Mouse (Mus musculus) CH12.LX (cell line): ENCODE data around the gene Gm11042. TPM values are rescaled to one million over a fixed set of nuclear protein-coding genes. Genes with fewer than 3 reads are reported as not detected.

ENCODE experiments used
- DNase-seq: peaks from one replicate; pipeline ENCODE4 v3.0.0-alpha.2; 2013; ENCODE audit errors: extremely low read depth
- H3K27ac ChIP-seq: 2 replicates; pipeline ENCODE4 v1.5.1; 2012; ENCODE audit warnings: low read depth, mild to moderate bottlenecking, control low read depth, moderate library complexity; ENCODE audit not compliant: insufficient read depth
- H3K27me3 ChIP-seq: replicated peaks from 2 replicates; pipeline ENCODE3; 2012; ENCODE audit warnings: inconsistent platforms
- H3K36me3 ChIP-seq, 2 experiments: replicated peaks in 1 of 2; 2 replicates each; pipeline versions ENCODE3 to v1.6.1; 2012; ENCODE audit warnings: inconsistent platforms in 1 of 2, low read length in 1 of 2, mild to moderate bottlenecking in 1 of 2, mixed read lengths in 1 of 2, moderate library complexity in 1 of 2; ENCODE audit not compliant: control insufficient read depth in 1 of 2, insufficient read depth in 1 of 2
- H3K4me1 ChIP-seq, 2 experiments: 2 replicates each; pipeline ENCODE4 v1.6.1; 2012; ENCODE audit warnings: inconsistent platforms in 1 of 2, moderate library complexity in 1 of 2; ENCODE audit not compliant: insufficient read depth in 2 of 2, control insufficient read depth in 1 of 2
- H3K4me2 ChIP-seq: 2 replicates; pipeline ENCODE4 v1.6.1; 2012; ENCODE audit warnings: low read depth, mild to moderate bottlenecking, control low read depth; ENCODE audit not compliant: poor library complexity, insufficient read depth, severe bottlenecking
- H3K4me3 ChIP-seq, 3 experiments: fragments of 150-350 bp in 1 of 3; sonication (generic) in 1 of 3; replicated peaks in 1 of 3; 2 replicates each; pipeline versions ENCODE3 to v1.5.1; 2011 to 2012; ENCODE audit warnings: low read depth in 2 of 3, low read length in 2 of 3, mild to moderate bottlenecking in 2 of 3, moderate library complexity in 2 of 3, control low read depth in 1 of 3, improper control_type of control experiment in 1 of 3, inconsistent platforms in 1 of 3, mixed read lengths in 1 of 3; ENCODE audit not compliant: poor library complexity in 1 of 3
- H3K79me2 ChIP-seq: replicated peaks from 2 replicates; pipeline ENCODE4 v1.6.1; 2012; ENCODE audit warnings: mild to moderate bottlenecking, moderate library complexity; ENCODE audit not compliant: control insufficient read depth, poor library complexity, insufficient read depth, severe bottlenecking; ENCODE audit errors: extremely low read depth
- H3K9ac ChIP-seq: 2 replicates; pipeline ENCODE4 v1.6.1; 2012; ENCODE audit warnings: low read depth, mild to moderate bottlenecking, control low read depth, moderate library complexity; ENCODE audit not compliant: insufficient read depth
- H3K9me3 ChIP-seq: replicated peaks from 2 replicates; pipeline ENCODE3; 2012; ENCODE audit warnings: low read length, inconsistent platforms, mixed read lengths
- BHLHE40 ChIP-seq: IDR thresholded peaks from 2 replicates; pipeline ENCODE4 v1.6.1; 2011; ENCODE audit warnings: mild to moderate bottlenecking, low read depth, low read length, improper control_type of control experiment
- CHD1 ChIP-seq: IDR thresholded peaks from 2 replicates; pipeline ENCODE4 v1.6.1; 2012; ENCODE audit warnings: low read depth, low read length, improper control_type of control experiment, inconsistent platforms
- CTCF ChIP-seq, 2 experiments: IDR thresholded peaks in 1 of 2; conservative IDR thresholded peaks in 1 of 2; 2 replicates each; pipeline ENCODE4 v1.5.1; 2011 to 2012; ENCODE audit warnings: low read depth in 2 of 2, low read length in 2 of 2, improper control_type of control experiment in 1 of 2, inconsistent platforms in 1 of 2, mild to moderate bottlenecking in 1 of 2, moderate library complexity in 1 of 2
- ELF1 ChIP-seq: IDR thresholded peaks from 2 replicates; pipeline ENCODE4 v1.6.1; 2014; ENCODE audit warnings: low read depth, mild to moderate bottlenecking, inconsistent platforms, low read length, improper control_type of control experiment
- HCFC1 ChIP-seq: IDR thresholded peaks from 2 replicates; pipeline ENCODE4 v1.6.1; 2012; ENCODE audit warnings: low read depth, mild to moderate bottlenecking, inconsistent platforms, low read length, improper control_type of control experiment
- MEF2A ChIP-seq: IDR thresholded peaks from 2 replicates; pipeline ENCODE4 v1.6.1; 2014; ENCODE audit warnings: low read depth, mild to moderate bottlenecking, inconsistent platforms, low read length, improper control_type of control experiment, borderline replicate concordance
- RAD21 ChIP-seq: IDR thresholded peaks from 2 replicates; pipeline ENCODE4 v1.6.1; 2011; ENCODE audit warnings: low read depth, mild to moderate bottlenecking, low read length, improper control_type of control experiment, moderate library complexity
- RCOR1 ChIP-seq: conservative IDR thresholded peaks from 2 replicates; pipeline ENCODE4 v1.6.1; 2012; ENCODE audit warnings: low read depth, mild to moderate bottlenecking, inconsistent platforms, low read length, improper control_type of control experiment
- SMC3 ChIP-seq: IDR thresholded peaks from 2 replicates; pipeline ENCODE4 v1.6.1; 2011; ENCODE audit warnings: low read depth, low read length, improper control_type of control experiment
- TBP ChIP-seq: conservative IDR thresholded peaks from 2 replicates; pipeline ENCODE4 v1.6.1; 2011; ENCODE audit warnings: low read depth, low read length, improper control_type of control experiment
- ZC3H11A ChIP-seq: IDR thresholded peaks from 2 replicates; pipeline ENCODE4 v1.6.1; 2012; ENCODE audit warnings: low read depth, mild to moderate bottlenecking, inconsistent platforms, low read length, improper control_type of control experiment
- ZKSCAN1 ChIP-seq: IDR thresholded peaks from 2 replicates; pipeline ENCODE4 v1.6.1; 2012; ENCODE audit warnings: low read depth, inconsistent platforms, low read length, improper control_type of control experiment, borderline replicate concordance
- dilution Hi-C: fragments of 300-500 bp; cut with MboI; formaldehyde crosslinking; loops from 2 replicates; pipeline ENCODE4 v1.14.3; 2020; ENCODE audit warnings: low sequenced_read_pairs; ENCODE audit not compliant: extremely low pct_unique_long_range_greater_than_20kb, extremely low pct_ligation_motif_present
- in situ Hi-C: fragments of 300-500 bp; cut with MboI; formaldehyde crosslinking; loops from 3 replicates; pipeline ENCODE4 v1.14.3; 2019; ENCODE audit warnings: low sequenced_read_pairs, low pct_ligation_motif_present, low pct_unique_long_range_greater_than_20kb, mixed read lengths
- polyA plus RNA-seq: library from polyadenylated mRNA; unstranded; fragments of >175 nt; gene quantifications from 2 replicates; pipeline ENCODE4 v1.2.1, GENCODE M21; 2012; ENCODE audit warnings: low read depth; ENCODE audit not compliant: insufficient read length
- total RNA-seq, 2 experiments: library from RNA; depleted of rRNA; stranded (reverse); fragments of 300-350 nt in 1 of 2; fragments of >200 nt in 1 of 2; gene quantifications; 2 replicates each; pipeline ENCODE4 v1.2.3; 2012 to 2014

The Gm11042 gene
- total and polyA plus RNA-seq, 3 experiments, result not detected

DNA sequence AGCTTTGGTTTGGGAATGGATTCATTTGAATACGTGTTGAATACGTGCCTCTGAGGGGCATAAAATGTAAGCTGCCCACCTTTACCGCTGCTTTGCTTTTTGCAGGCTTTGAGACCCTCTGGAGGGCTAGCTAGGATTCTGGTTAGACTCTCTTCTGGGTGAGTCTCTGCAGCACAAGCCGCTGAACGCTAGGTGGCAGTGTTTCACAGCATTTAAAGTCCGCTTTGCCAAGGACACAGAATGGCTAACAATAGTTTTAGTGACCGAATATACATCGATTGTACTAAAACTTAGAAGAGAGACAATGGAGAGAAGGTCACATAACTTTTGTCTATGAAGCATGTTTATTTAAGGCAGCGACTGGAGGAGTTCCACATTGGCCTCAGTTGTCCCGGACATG is 4.1 kb upstream of the Gm11042 start:
- in situ Hi-C loops (no loop called here), dilution Hi-C loops (no loop called here)
- Histone ChIP-seq H3K4me2 (no peak overlapping the region), H3K27me3 (no peaks in the 10 kb centered on the region), H3K79me2 (no peaks in the 10 kb centered on the region), H3K4me1 (peaks cover 3% of the 10 kb centered on the region in 2 experiments; a peak in 3 of 4 replicates), H3K36me3 (no peaks in the 10 kb centered on the region), H3K27ac (no peak overlapping the region), H3K4me3 (no peak overlapping the region), H3K9ac (no peak overlapping the region), H3K9me3 (no peaks in the 10 kb centered on the region)
- peak; percentile 63 for DNase-seq
- TF ChIP-seq CTCF (conservative IDR thresholded peaks at IDR 0.05 in 1 of 2, IDR thresholded peaks at IDR 0.05 in 1 of 2; ENCODE audit: low read depth in 2 of 2, low read length in 2 of 2), result peak; percentile 85 to 97
- TF ChIP-seq BHLHE40, result no peak
- TF ChIP-seq TBP, result no peak
- TF ChIP-seq ELF1, result no peak
- TF ChIP-seq CHD1, result no peak
- peak; percentile 60 for TF ChIP-seq SMC3
- TF ChIP-seq ZC3H11A, result no peak
- peak; percentile 86 for TF ChIP-seq RAD21
- no peak for TF ChIP-seq MEF2A

DNA sequence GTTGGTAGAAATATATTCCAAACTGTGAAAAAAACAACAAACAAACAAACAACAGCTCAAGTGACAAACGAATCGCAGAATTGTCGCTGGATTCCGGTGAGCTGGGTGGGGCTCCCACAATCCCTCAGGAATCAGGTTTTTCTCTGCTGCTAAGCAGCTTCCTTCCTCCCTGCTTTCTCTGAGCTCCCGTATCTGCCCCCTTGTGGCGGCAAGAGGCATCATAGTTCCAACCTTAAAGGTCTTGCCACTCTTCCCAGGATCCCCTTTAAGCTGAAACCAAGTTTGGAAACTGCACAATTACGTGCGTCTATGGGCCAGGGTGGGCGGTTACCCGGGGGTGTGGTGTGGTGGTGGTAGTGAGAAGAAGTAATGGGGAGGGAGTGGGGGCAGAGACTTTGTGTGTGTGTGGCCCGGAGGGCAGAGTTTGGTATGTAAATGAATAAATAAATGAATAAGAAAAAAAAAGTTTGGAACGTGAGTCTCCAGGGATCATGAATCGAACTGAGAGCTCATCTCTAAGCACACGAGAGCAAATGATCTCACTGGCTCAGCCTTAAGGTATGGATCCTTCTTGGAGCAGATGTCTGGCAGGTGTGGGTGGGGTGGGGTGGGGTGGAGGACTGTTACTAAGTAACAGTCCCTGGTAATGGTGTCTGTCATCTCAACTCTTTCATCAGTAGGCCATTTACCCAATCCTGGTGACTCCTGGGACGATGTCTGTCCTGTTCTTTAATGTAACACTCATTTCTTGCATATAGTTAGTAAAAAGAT is 980 bp upstream of the Gm11042 start:
- Histone ChIP-seq H3K79me2 (no peaks in the 10 kb centered on the region), H3K4me3 (peak overlapping the region; percentile 48 to 60 (median 53)), H3K27me3 (no peaks in the 10 kb centered on the region), H3K9ac (peak overlapping the region; percentile 49; the same call in 1 of the 2 replicates), H3K36me3 (no peaks in the 10 kb centered on the region), H3K4me1 (peaks cover 3% of the 10 kb centered on the region in 2 experiments; a peak in 3 of 4 replicates), H3K27ac (no peak overlapping the region)
- in situ Hi-C loops, result loop anchor here (10.0 kb wide), 1 partner anchor 1078 kb away; no protein-coding TSS in a partner anchor
- DNase-seq, result peak; percentile 75
- dilution Hi-C loops, result no loop called here
- TF ChIP-seq RAD21, result peak; percentile 18
- TF ChIP-seq ZKSCAN1, result no peak
- TF ChIP-seq CTCF (conservative IDR thresholded peaks at IDR 0.05 in 1 of 2, IDR thresholded peaks at IDR 0.05 in 1 of 2; ENCODE audit: low read depth in 2 of 2, low read length in 2 of 2), result peak; percentile 58 to 73; a peak in 3 of 4 replicates
- peak; percentile 58 for TF ChIP-seq SMC3
- TF ChIP-seq ELF1, result 0 out of 2 replicates have a peak, but pooled peaks have one; percentile 35
- TF ChIP-seq HCFC1, result peak; percentile 61; the same call in 1 of the 2 replicates
- no peak for TF ChIP-seq RCOR1
- TF ChIP-seq, all 38 proteins: peak for 5
- Histone ChIP-seq H3K4me2 (peak overlapping the region; percentile 91), H3K9me3 (no peaks in the 10 kb centered on the region)
